Mouse (Mus musculus): ENCODE measurements around the gene Gm16253. TPM values are rescaled to one million over a fixed set of nuclear protein-coding genes. Genes with fewer than 3 reads are reported as not detected.
A peak's percentile ranks its signal among the peaks of the same experiment; 100 is the strongest.

Gene Gm16253
- polyA plus RNA-seq (2014; fragmentation: Nextera tagmentation; extraction: Ambion mirVana): 0.49 and 1.0 TPM in 2 replicates

GRCm38 (mm10) chr3:96576690-96577541 lies at the start of gene Gm16253:
Gm16253 (plus strand) TSS chr3:96576984.
- WGBS: 19% methylated on average over 17 of the region's 17 CpGs
- ATAC-seq (replicated peaks; ENCODE audit: low FRiP score): peak; percentile 84

GRCm38 (mm10) chr3:96528506-96528905 lies 48.3 kb upstream of the Gm16253 start:
- no peak for ATAC-seq (replicated peaks; ENCODE audit: low FRiP score)
- Histone ChIP-seq H3K4me3 (ENCODE audit: low read depth, low read length) (no peak overlapping the region), H3K9me3 (ENCODE audit: control insufficient read depth, low read length) (no peaks in the 10 kb centered on the region), H3K27me3 (replicated peaks; ENCODE audit: control insufficient read depth, insufficient read depth, low read length) (peaks cover 51% of the 10 kb centered on the region), H3K4me2 (no peak overlapping the region; the same call in 1 of the 2 replicates), H3K36me3 (ENCODE audit: control insufficient read depth, insufficient read depth, low read length) (no peaks in the 10 kb centered on the region), H3K9ac (ENCODE audit: low read depth, low read length) (no peak overlapping the region), H3K4me1 (replicated peaks; ENCODE audit: control insufficient read depth, insufficient read depth, low read length) (peaks cover 4% of the 10 kb centered on the region; the same call in 1 of the 2 replicates), H3K27ac (ENCODE audit: low read depth, low read length) (no peak overlapping the region)
- no peak for DNase-seq (ENCODE audit: low spot score)
- 46% methylated on average over 9 of the region's 9 CpGs for WGBS

More at GRCm38 (mm10) chr3:96576690-96577541, at the start of gene Gm16253:
- H3K4me2 ChIP-seq: peak within 1 kb of the TSS; percentile 79
- H3K4me3 ChIP-seq (ENCODE audit: low read depth, low read length): peak within 1 kb of the TSS; percentile 36
- H3K27me3 ChIP-seq (replicated peaks; ENCODE audit: control insufficient read depth, insufficient read depth, low read length): no peaks in the 10 kb centered on the region
- H3K27ac ChIP-seq (ENCODE audit: low read depth, low read length): peak within 1 kb of the TSS; percentile 81
- no peaks in the 10 kb centered on the region for H3K36me3 ChIP-seq (ENCODE audit: control insufficient read depth, insufficient read depth, low read length)
- peak; percentile 82 for DNase-seq (ENCODE audit: low spot score)
- peak within 1 kb of the TSS; percentile 50 for H3K9ac ChIP-seq (ENCODE audit: low read depth, low read length)
- H3K9me3 ChIP-seq (ENCODE audit: control insufficient read depth, low read length): no peaks in the 10 kb centered on the region
- H3K4me1 ChIP-seq (replicated peaks; ENCODE audit: control insufficient read depth, insufficient read depth, low read length): peaks cover 40% of the 10 kb centered on the region

GRCm38 (mm10) chr3:96532050-96532449 lies 44.7 kb upstream of the Gm16253 start:
- Histone ChIP-seq H3K27ac (ENCODE audit: low read depth, low read length) (no peak overlapping the region), H3K27me3 (replicated peaks; ENCODE audit: control insufficient read depth, insufficient read depth, low read length) (peaks cover 34% of the 10 kb centered on the region), H3K4me1 (replicated peaks; ENCODE audit: control insufficient read depth, insufficient read depth, low read length) (peaks cover 2% of the 10 kb centered on the region; the same call in 1 of the 2 replicates), H3K9me3 (ENCODE audit: control insufficient read depth, low read length) (no peaks in the 10 kb centered on the region), H3K4me3 (ENCODE audit: low read depth, low read length) (no peak overlapping the region), H3K4me2 (no peak overlapping the region), H3K9ac (ENCODE audit: low read depth, low read length) (no peak overlapping the region), H3K36me3 (ENCODE audit: control insufficient read depth, insufficient read depth, low read length) (no peaks in the 10 kb centered on the region)
- DNase-seq (ENCODE audit: low spot score): no peak
- no peak for ATAC-seq (replicated peaks; ENCODE audit: low FRiP score)
- WGBS: 56% methylated on average over 7 of the region's 7 CpGs

GRCm38 (mm10) chr3:96534300-96534699 lies 42.5 kb upstream of the Gm16253 start:
- Histone ChIP-seq H3K27ac (ENCODE audit: low read depth, low read length) (no peak overlapping the region), H3K4me1 (replicated peaks; ENCODE audit: control insufficient read depth, insufficient read depth, low read length) (no peaks in the 10 kb centered on the region), H3K27me3 (replicated peaks; ENCODE audit: control insufficient read depth, insufficient read depth, low read length) (peaks cover 12% of the 10 kb centered on the region), H3K4me3 (ENCODE audit: low read depth, low read length) (no peak overlapping the region), H3K4me2 (no peak overlapping the region), H3K9ac (ENCODE audit: low read depth, low read length) (no peak overlapping the region), H3K36me3 (ENCODE audit: control insufficient read depth, insufficient read depth, low read length) (no peaks in the 10 kb centered on the region), H3K9me3 (ENCODE audit: control insufficient read depth, low read length) (no peaks in the 10 kb centered on the region)
- no peak for DNase-seq (ENCODE audit: low spot score)
- 48% methylated on average over 2 of the region's 2 CpGs for WGBS
- ATAC-seq (replicated peaks; ENCODE audit: low FRiP score): no peak

GRCm38 (mm10) chr3:96539316-96539715 lies 37.5 kb upstream of the Gm16253 start:
- 67% methylated on average over 2 of the region's 2 CpGs for WGBS
- no peak for ATAC-seq (replicated peaks; ENCODE audit: low FRiP score)
- Histone ChIP-seq H3K27me3 (replicated peaks; ENCODE audit: control insufficient read depth, insufficient read depth, low read length) (no peaks in the 10 kb centered on the region), H3K9ac (ENCODE audit: low read depth, low read length) (no peak overlapping the region), H3K4me3 (ENCODE audit: low read depth, low read length) (no peak overlapping the region), H3K4me1 (replicated peaks; ENCODE audit: control insufficient read depth, insufficient read depth, low read length) (no peaks in the 10 kb centered on the region), H3K36me3 (ENCODE audit: control insufficient read depth, insufficient read depth, low read length) (no peaks in the 10 kb centered on the region), H3K27ac (ENCODE audit: low read depth, low read length) (no peak overlapping the region), H3K4me2 (no peak overlapping the region), H3K9me3 (ENCODE audit: control insufficient read depth, low read length) (no peaks in the 10 kb centered on the region)
- DNase-seq (ENCODE audit: low spot score): no peak

- Histone ChIP-seq H3K4me1 (replicated peaks; ENCODE audit: control insufficient read depth, insufficient read depth, low read length) (no peaks in the 10 kb centered on the region), H3K9me3 (ENCODE audit: control insufficient read depth, low read length) (no peaks in the 10 kb centered on the region), H3K4me3 (ENCODE audit: low read depth, low read length) (no peak overlapping the region), H3K4me2 (no peak overlapping the region), H3K27ac (ENCODE audit: low read depth, low read length) (no peak overlapping the region), H3K27me3 (replicated peaks; ENCODE audit: control insufficient read depth, insufficient read depth, low read length) (no peaks in the 10 kb centered on the region), H3K36me3 (ENCODE audit: control insufficient read depth, insufficient read depth, low read length) (no peaks in the 10 kb centered on the region), H3K9ac (ENCODE audit: low read depth, low read length) (no peak overlapping the region)
- no peak for DNase-seq (ENCODE audit: low spot score)
- WGBS: 43% methylated on average over 6 of the region's 6 CpGs
- ATAC-seq (replicated peaks; ENCODE audit: low FRiP score): no peak
Observed at GRCm38 (mm10) chr3:96540740-96541139, 36.0 kb upstream of the Gm16253 start.

- no peaks in the 10 kb centered on the region for H3K4me1 ChIP-seq (replicated peaks; ENCODE audit: control insufficient read depth, insufficient read depth, low read length)
- peak overlapping the region; percentile 25; the same call in 1 of the 2 replicates for H3K9ac ChIP-seq (ENCODE audit: low read depth, low read length)
- no peak overlapping the region for H3K4me2 ChIP-seq
- no peaks in the 10 kb centered on the region for H3K27me3 ChIP-seq (replicated peaks; ENCODE audit: control insufficient read depth, insufficient read depth, low read length)
- ATAC-seq (replicated peaks; ENCODE audit: low FRiP score) (no peak), DNase-seq (ENCODE audit: low spot score) (no peak)
- 30% methylated on average over 14 of the region's 14 CpGs for WGBS
- H3K4me3 ChIP-seq (ENCODE audit: low read depth, low read length): no peak overlapping the region
- H3K36me3 ChIP-seq (ENCODE audit: control insufficient read depth, insufficient read depth, low read length): no peaks in the 10 kb centered on the region
- no peaks in the 10 kb centered on the region for H3K9me3 ChIP-seq (ENCODE audit: control insufficient read depth, low read length)
- no peak overlapping the region for H3K27ac ChIP-seq (ENCODE audit: low read depth, low read length)
Observed at GRCm38 (mm10) chr3:96541328-96542078, 35.3 kb upstream of the Gm16253 start.

- no peaks in the 10 kb centered on the region for H3K36me3 ChIP-seq (ENCODE audit: control insufficient read depth, insufficient read depth, low read length)
- ATAC-seq (replicated peaks; ENCODE audit: low FRiP score): no peak
Observed at GRCm38 (mm10) chr3:96542554-96542953, 34.2 kb upstream of the Gm16253 start.

More at GRCm38 (mm10) chr3:96542554-96542953, 34.2 kb upstream of the Gm16253 start:
- Histone ChIP-seq H3K4me2 (no peak overlapping the region), H3K27ac (ENCODE audit: low read depth, low read length) (no peak overlapping the region), H3K9me3 (ENCODE audit: control insufficient read depth, low read length) (no peaks in the 10 kb centered on the region), H3K4me3 (ENCODE audit: low read depth, low read length) (no peak overlapping the region), H3K27me3 (replicated peaks; ENCODE audit: control insufficient read depth, insufficient read depth, low read length) (no peaks in the 10 kb centered on the region), H3K9ac (ENCODE audit: low read depth, low read length) (no peak overlapping the region), H3K4me1 (replicated peaks; ENCODE audit: control insufficient read depth, insufficient read depth, low read length) (no peaks in the 10 kb centered on the region)
- no peak for DNase-seq (ENCODE audit: low spot score)
- 78% methylated on average over 8 of the region's 8 CpGs for WGBS
